Mouse (Mus musculus) heart, postnatal 14 days (tissue): Measurements from ENCODE around the gene Il6ra. TPM values are rescaled to one million over a fixed set of nuclear protein-coding genes. Genes with fewer than 3 reads are reported as not detected.

Source experiments
- DNase-seq, 2 experiments: peaks; one replicate each; pipeline ENCODE4 v3.0.0; 2021 to 2022
- intact Hi-C: fragments of 180-260 bp; cut with DNase I; formaldehyde crosslinking; loops from one replicate; pipeline ENCODE4 v1.15.1; 2025
- long read RNA-seq, 2 experiments: library from polyadenylated mRNA; stranded (forward); transcript quantifications; one replicate each; pipeline ENCODE4 v2.0.0; 2021
- total RNA-seq, 2 experiments: library from RNA; stranded (reverse); gene quantifications; 2 replicates each; pipeline ENCODE4 v1.2.3; 2021

Gene Il6ra
- total RNA-seq: 1 to 10 TPM; 4.9 to 5.5 TPM
- long read RNA-seq, experiment 1, partial matches to known transcripts: 1 of 2 reads
- long read RNA-seq, experiment 1, other reads (novel, unspliced or antisense): 1 of 2 reads
- long read RNA-seq, experiment 2, full-length matches to known transcripts: 1 of 1 reads
- long read RNA-seq, experiment 2, partial matches to known transcripts: 0 of 1 reads
- long read RNA-seq, experiment 2, other reads (novel, unspliced or antisense): 0 of 1 reads

DNA sequence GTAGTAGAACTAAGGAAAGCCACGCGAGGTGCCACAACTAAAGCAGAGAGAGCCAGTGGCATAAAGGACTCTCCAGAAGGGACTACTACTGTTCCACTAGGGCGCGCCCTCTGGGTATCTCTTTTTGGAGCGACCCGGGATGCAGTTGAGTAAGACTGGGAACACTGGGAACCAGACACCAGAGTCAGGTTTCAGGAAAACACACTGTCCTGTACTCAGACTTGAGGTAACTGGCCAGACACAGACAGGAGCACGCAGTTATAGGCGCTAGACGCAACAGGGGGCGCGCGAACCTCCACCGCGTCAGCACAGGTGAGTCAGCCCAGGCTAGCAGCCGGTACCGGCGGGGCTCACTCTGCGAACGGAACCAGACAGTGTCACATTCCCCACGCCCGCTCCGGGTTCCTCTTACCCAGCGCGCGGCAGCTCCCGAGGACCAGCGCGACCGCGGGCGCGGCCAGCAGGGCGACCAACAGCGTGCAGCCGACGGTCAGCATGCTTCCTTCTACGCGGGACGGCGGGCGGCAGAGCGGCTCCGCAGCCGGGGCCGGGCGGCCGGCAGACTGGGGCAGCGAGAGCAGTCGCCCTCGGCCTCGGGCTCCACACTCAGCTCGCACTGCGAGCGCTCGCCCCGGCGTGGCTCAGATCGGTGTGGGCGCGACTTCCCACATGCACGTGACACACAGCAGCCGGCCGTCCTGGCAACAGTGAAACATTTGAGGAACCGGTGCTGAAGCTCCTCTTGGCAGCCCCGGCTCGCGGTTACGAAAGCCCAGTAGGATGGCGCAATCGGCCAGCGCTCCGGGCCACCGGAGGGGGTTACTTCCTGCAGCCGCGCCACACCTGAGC is at the start of gene Il6ra:
Gene Il6ra, minus strand, starts transcription at position 654 of the 849 bp plus-strand sequence.
- DNase-seq: peak; percentile 90 to 91
- intact Hi-C loops: loop anchor here (2.0 to 5.0 kb wide), 2 partner anchors 35 to 52 kb away; no protein-coding TSS in a partner anchor

DNA sequence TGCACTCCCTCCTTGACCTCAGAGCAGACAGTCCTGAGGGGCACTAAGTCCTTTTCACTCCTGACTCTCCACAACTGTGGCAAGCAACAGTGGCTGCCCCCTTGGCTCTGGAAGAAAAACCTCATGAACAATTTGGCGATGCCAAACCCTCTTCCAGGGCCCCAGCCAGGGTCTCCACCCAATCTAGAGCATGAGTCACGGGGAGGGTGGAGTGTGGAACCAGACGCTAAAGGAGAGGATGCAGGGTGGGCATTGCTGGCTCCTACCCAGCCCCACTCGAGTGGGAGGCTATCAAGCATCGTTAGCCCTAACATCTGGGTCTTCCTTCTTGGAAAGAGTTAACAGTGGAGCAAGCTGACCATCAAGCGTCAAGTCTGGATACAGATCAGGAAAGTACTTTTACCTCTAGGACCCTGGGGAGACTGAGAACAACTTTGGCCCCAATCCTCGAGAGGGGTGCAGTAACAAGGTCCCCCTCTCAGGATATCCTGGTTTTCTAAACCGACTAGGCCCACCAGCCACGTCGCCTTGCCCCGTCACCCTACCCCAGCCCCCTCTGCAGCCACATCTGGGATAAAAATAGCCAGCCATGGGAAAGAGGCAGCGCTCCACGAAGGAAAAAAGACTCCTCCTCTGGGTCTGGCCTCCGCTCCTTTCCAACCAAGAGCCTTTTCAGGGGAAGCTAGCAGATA is 49.2 kb upstream of the Il6ra start:
- DNase-seq: peak; percentile 48 to 62
- intact Hi-C loops: loop anchor here (5.0 kb wide), 2 partner anchors 100 to 180 kb away; no protein-coding TSS in a partner anchor

DNA sequence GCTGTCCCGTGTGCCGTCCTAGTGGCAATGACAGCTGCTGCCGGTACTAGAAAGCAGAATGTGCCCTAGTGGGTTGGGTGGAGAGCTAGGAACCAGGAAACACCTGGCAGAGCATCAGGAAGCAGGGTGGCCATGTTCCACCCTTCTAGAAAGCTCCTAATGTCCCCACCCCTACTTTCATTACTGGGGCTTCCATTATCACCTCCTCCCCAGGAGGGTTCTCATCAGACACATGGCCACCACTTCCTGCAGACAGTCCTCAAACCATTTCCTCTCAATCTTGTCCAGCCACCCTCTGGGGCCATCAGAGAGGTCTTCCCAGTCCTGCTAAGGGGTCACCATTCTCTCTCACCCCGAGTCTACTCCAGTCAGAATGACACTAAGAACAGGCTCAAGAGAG is 48.4 kb upstream of the Il6ra start:
- intact Hi-C loops: loop anchor here (5.0 kb wide), 2 partner anchors 99 to 179 kb away; no protein-coding TSS in a partner anchor
- DNase-seq: no peak

DNA sequence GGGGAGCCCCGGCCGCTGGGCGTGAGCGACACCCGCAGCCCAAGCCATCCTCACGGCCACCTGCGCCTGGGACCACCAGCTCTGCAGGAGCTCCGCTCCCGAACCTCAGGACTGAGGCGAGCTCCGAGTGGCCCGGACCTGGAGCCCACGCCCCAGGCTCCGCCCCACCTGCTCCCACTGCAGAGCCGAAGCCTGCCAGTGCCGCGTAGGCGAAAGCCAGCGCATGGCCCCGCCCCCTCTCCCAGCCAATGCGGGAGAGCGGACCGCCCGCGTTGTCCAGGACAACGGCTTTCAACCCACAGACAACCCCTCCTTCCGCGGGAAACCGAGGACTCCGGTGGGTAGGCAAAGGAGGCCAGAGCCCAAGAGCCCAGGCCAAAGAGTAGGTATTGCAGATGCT is 47.5 kb upstream of the Il6ra start:
- peak; percentile 93 to 94 for DNase-seq
- intact Hi-C loops: loop anchor here (5.0 kb wide), 2 partner anchors 98 to 178 kb away; no protein-coding TSS in a partner anchor

DNA sequence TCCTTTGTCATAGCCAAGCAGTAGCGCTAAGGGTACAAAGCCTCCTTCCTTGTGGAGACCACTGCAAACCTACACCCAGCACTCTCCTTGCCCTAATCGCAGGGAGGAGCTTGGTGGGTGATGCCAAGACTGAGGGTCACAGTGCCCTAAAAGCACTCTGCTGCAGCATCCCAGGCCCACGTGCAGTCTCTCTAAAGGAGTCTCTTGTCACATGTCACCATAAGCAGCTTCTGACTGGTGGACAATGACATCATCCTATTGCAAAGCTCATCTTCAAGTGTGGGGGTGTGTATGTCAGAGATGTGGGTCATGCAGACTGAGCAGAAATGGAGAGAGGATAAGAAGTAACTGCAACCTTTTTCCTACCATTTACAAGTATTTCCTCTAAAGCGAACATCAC is 46.4 kb upstream of the Il6ra start:
- DNase-seq: no peak
- intact Hi-C loops: no loop called here

DNA sequence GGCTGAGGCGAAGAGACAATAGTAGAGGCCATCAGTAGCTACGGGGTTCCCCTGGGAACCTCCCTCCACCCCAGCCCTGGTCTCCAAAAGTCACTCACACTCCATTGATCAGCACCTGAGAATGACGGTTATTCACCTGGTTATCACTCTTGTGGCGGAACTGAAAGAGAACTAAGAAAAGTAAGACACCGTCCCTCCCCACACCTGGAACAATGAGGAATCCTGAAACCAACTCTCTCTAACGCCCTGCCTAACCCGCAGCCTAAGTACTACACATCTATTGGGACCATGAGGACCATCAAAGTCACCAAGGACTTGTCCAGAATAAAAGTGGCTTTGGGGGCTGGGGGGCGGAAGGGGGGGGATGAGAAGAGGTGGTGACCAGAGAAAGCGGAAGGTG is 44.9 kb upstream of the Il6ra start:
- intact Hi-C loops: no loop called here
- no peak for DNase-seq

DNA sequence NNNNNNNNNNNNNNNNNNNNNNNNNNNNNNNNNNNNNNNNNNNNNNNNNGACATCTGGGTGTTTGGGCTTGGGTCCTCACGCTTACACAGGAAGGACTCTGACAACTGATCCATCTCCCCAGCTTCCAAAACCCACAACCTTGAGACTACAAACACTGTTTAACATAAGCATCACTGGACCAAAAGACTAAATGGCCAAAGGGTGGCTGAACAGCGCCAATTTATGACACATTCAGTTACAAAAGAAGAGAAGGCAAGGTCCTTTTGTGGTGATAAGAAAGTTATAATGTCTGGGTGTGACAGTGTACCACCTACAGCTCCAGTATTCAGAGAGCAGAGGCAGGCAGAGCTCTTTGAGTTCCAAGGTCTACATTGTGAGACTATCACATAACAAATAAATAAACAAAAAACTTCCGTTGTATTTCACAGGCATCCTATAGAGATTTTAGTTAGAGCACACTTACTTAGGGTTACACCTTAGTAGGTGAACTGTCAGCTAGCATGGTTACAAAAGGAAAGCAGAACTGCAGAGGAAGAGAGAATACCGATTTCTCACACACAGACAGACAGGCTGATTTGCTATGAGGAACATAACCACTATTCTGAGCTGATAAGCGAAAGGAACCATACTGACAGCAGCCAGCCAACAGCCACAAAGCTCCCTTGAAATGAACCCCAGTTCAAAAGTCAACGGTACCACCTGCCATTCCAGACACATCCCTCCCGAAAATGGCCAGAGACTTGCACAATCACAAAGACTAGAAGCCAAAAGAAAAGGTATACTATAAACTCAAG is 43.4 kb upstream of the Il6ra start:
- intact Hi-C loops: no loop called here
- DNase-seq: no peak

DNA sequence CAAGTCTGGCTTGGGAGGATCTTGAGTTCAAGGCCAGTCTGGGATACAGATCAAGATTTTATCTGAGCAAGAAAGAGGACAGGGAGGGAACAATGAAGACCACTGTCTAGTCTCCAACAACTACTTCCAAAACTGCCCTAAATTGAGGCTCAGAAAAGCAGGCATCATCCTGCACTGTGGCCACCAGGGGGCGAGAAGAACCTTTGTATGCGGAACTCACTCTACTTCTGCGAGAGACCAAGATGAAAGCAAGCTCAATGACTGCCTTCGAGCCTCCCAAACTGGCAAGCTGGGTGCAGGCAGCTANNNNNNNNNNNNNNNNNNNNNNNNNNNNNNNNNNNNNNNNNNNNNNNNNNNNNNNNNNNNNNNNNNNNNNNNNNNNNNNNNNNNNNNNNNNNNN is 40.4 kb upstream of the Il6ra start:
- peak; percentile 77 to 85 for DNase-seq
- intact Hi-C loops: loop anchor here (1.0 to 2.0 kb wide), 2 partner anchors 11 to 125 kb away; no protein-coding TSS in a partner anchor

DNA sequence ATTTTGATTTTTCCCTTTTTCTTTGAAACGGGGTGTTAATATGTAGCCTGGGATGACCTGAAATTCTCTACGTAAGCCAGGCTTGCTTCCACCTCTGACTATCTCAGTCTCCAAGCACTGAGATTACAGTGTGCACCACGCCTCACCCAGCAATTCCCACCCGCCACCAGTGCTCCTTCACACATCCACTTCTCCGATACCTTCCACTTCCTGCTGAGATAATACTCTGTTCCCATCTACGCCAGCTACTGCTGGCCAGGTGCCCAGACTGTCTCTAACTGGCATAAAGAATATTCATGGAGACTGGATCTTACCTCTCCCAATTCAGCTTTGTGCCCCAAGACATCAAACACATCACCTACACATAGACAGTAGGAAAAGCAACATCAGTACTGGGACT is 35.7 kb upstream of the Il6ra start:
- intact Hi-C loops: no loop called here
- no peak for DNase-seq

DNA sequence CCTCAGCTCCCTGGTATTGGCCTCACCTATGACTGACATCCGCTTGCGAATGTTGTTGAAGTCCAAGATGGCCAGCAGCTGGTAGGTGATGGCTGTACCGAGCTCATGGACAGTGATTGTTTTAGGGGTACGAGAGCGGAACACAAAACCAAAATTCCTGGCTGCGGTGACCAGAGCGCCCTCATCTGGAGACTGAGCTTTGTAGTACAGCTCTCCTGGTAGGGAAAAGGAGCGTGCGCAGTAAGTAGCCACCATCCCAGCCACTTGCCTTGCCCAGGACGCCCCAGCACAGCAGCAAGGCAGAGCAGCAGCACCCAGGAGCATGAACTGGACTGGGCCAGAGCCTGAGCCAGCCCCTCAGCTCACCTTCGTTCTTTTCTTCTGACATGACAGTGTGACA is 35.0 kb upstream of the Il6ra start:
- DNase-seq: no peak
- intact Hi-C loops: no loop called here

DNA sequence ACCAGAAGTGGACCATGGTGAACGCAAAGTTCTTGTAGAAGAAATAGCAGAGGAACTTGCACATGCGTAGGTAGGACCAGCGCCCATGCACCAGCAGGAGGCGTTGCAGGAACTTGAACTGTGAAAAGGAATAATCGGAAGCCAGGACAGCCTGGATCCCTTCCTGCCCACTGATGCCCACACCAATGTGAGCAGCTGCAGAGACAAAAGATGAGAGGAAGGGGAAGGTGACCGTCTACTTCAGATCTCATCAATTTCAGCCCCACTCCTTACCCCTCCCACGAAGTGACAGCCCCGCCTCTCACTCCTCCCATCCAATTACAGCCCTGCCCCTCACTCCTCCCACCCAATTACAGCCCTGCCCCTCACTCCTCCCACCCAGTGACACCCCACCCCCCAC is 32.0 kb upstream of the Il6ra start:
- intact Hi-C loops: no loop called here
- DNase-seq: no peak

DNA sequence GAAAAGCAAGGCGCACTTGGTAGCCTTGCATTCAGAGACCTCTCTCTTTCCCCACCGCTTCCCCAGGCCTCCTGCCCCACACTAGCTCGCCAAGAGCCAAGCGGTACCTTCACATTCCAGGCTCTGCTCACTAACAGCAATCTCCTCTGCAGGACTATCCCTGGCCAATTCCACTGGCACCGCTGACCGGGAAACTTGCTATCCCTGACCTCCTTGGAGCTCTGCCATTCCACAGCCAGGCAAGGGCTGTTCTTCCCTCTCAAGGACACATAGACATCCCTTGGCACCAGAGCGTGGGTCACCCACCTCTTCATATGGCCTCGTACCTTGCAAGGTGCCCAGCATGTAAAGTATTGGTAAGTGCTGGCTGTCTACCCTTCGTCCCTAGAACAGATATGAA is 29.9 kb upstream of the Il6ra start:
- DNase-seq: peak; percentile 38 to 57
- intact Hi-C loops: no loop called here

DNA sequence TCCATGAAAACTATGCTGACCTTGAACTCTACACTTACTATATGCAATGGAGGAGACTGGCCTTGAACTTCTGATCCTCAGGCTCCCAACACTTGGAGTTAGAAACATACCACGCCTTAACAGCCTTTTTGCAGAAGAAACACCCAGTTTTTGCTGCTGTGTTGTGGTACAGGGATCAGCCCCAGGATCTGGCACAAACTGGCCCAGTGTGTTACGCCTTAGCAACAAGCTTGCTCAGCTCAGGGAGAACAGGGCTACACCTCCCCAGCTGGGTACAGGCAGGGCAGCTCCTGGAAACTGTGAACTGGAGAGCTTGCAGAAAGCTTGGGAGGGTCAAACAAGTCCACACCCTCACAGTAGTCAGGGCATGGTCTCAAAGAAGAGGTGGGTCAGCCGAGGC is 23.5 kb upstream of the Il6ra start:
- DNase-seq: no peak
- intact Hi-C loops: no loop called here

DNA sequence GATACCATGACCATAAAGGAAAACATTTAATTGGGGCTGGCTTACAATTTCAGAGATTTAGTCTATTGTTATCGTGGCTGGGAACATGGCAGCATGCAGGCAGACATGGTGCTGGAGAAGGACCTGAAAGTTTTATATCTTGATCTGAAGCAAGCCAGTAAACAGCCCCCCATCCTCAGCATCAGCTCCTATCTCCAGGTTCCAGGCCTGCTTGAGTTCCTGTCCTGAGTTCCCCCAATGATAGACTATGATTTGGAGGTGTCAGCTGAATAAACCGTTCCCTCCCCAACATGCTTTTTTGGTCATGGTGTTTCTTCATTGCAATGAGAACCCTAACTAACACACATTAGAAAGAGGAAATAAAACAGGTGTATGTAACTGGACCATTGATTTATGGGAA is 19.9 kb upstream of the Il6ra start:
- intact Hi-C loops: no loop called here
- DNase-seq: no peak

DNA sequence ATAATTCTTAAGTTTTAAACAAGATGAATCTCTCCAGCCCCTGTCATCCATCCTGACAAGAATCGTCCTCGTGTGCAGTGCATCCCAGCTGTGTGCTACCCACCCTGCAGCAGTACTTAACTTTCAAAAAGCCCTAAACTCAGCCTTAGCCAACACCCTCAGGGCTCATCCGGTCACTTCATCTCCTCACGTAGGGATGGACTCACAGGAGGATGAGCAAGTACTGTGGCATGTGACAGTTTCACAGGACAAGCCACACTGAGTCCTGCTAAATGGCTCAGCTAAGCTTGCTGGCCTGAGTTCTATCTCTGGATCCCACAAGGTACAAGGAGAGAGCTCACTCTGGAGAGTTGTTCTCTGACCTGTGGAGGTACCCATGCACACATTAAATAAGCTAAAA is 16.0 kb upstream of the Il6ra start:
- DNase-seq: no peak
- intact Hi-C loops: no loop called here

DNA sequence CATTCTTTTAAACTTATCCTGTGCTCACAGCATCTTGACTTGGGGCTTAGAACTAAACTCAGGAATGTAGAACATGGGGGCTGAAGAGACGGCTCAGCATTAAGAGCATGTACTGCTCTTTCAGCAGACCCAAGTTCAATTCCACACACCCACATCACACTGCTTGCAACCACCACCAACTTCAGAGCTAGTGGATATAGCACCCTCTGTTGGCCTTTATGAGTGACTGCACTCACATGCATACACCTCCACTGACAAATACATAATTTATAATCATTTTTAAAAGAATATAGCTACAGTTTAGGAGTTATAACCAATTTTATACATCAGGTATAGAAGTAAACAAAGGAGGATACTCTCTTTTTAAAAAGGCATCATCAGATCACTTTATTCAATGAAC is 13.4 kb upstream of the Il6ra start:
- DNase-seq: no peak
- intact Hi-C loops: no loop called here

DNA sequence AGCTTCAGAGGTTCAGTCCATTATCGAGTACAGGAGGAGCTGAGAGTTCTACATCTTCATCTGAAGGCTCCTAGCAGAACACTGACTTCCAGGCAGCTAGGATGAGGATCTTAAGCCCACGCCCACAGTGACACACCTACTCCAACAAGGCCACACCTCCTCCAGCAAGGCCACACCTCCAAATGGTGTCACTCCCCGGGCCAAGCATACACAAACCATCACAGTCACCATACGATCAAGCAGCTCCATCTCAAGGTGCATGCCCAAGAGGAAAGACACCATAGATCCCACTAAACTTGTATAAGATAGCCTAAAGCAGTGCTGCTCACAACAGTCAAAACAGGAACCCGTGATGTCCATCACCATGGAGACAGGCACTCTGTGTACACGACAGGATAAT is 7.7 kb upstream of the Il6ra start:
- DNase-seq: no peak
- intact Hi-C loops: loop anchor here (5.0 kb wide), 1 partner anchor 103 kb away; no protein-coding TSS in a partner anchor

DNA sequence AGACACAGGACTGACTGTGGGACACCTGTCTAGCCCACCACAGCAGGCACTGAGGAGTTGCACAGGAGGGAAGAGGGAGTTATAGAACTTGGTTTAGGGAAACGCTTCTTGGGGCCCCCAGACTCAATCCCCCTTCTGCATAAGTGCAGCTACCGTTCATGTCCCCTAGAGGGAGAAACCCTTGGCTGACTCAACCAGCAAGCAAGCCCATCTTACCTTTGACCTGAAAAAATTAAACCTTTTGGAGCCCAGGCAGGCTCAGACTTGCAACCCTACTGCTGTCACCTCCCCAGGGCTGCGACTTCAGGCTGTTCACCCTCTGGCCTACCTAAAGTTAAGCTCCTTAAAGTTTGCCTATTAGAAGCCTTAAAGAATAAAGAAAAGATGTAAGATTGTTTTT is 4.4 kb upstream of the Il6ra start:
- intact Hi-C loops: no loop called here
- DNase-seq: no peak

DNA sequence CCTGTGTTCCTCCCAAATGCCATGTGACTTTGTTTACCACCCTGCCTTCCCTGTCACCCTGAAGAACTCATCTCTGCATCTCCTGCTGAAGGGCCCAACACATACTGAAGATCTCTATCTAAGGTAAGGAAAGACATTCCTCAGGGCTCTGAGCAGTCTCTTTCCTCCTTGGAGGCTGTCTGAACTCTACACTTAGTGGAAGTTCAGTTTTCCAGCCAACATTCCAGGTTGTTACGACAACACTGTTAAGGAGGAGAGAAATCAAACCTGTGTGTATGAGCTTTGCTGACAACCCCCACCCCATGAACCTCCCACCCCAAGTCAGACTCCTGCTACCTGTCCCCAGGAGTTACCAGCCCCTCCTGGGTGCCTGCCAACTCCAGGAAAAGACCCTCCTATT is 3.6 kb upstream of the Il6ra start:
- DNase-seq: no peak
- intact Hi-C loops: no loop called here

DNA sequence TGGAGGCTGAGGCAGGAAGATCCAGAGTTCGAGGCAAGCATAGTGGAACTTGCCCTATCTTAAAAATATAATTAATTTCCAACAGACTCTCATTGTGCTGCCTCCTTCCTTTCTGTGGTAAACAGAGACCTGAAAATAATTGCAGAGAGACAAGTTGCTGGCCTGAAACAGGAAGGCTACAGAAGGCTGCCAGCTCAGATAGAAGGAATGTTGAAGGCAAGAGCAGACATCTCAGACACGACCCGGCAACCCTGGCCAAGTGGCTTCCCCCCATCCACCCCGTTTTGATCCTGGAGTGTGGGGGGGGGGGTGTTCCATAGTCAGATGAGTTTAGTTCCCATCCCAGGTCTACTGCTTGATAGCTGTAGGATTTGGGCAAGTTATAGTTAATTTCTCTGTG is 1.7 kb upstream of the Il6ra start:
- intact Hi-C loops: loop anchor here (5.0 kb wide), 1 partner anchor 37 kb away; no protein-coding TSS in a partner anchor
- no peak for DNase-seq
